Mouse (Mus musculus) ES-Bruce4 (cell line): ENCODE measurements at regions not wholly inside any gene's neighbourhood (a gene's known extent, or its start where the extent isn't known, plus 50 kb on each side); places are given as distances from the start of the nearest gene placed in this dataset.

ENCODE experiments used
- CTCF ChIP-seq: IDR thresholded peaks from one replicate; pipeline ENCODE4 v1.8.1; 2011; ENCODE audit warnings: low read depth, low read length
- EP300 ChIP-seq: IDR thresholded peaks from 2 replicates; pipeline ENCODE4 v1.6.1; 2011; ENCODE audit warnings: low read depth, low read length; ENCODE audit not compliant: insufficient read depth
- POLR2A ChIP-seq: IDR thresholded peaks from one replicate; pipeline ENCODE4 v1.8.1; 2011; ENCODE audit warnings: low read length; ENCODE audit not compliant: insufficient read depth

GRCm38 (mm10) chr9:69670551-69671044 lies 90.1 kb downstream of the Foxb1 start:
- TF ChIP-seq POLR2A: no peak
- no peak for TF ChIP-seq CTCF
- no peak for TF ChIP-seq EP300
